Mouse (Mus musculus): Measurements from ENCODE around the gene Dio2.
A peak's percentile ranks its signal among the peaks of the same experiment; 100 is the strongest.

Dio2 gene

DNA sequence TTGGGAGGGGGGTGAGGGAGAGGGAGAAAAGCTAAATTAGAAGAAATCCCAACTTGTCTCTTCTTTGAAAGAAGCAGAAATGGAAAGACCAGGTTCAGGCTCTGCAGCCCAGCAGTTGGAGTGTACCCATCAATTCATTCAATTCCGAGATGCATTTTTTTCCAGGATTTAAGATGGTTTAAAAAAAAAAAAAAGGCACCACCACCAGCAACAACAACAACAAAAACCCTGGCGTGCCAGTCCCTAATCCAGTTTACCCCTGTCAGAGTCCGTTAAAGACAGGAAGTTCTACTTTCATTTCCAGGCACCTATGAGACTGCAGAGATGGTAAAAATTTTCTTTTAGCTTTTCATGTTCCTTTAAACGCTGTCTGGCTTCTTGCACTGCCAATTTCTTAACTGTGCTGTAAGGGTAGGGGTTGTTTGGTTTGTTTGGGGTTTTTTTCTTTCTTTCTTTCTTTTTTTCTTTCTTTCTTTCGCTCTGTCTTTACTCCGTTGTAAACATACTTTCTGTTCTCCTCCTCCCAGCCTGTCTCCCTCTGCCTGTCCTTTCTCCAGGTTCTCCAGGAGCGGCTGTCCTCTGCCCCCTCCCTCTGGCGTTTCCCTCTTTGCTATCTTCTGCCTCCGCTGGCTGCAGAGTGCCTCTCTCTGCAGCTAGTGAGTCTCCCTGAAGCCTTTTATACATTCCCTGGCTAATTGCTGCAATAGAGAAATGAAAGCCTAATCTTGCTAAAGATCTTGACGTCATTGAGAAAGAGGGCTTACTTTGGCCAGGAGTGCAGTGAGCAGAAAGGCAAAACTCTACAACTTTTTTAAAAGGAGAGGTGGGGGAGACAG lies at the start of gene Dio2:
Gene Dio2, minus strand, starts transcription at position 51 of the 836 bp plus-strand sequence.
- DNase-seq (ENCODE audit: low spot score) = no peak

DNA sequence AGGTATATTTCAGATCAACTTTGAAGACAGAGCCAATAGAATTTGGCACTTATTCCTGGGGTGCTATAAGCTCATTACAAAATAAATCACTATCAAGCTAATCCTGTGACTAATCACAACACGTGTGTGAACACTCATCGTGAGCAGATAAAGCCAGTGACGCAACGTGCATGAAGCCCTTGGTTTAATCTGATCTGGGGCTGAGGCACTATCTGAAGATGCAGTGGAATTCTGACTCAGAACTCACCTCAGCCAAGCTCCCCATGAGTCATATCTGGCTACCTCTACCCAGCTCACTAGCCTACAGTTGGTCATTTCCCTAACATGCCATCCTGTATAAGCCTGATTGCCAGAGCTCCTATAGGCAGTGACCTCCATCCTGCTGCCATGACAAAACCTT lies 43.2 kb upstream of the Dio2 start:
- no peak for DNase-seq (ENCODE audit: low spot score)

DNA sequence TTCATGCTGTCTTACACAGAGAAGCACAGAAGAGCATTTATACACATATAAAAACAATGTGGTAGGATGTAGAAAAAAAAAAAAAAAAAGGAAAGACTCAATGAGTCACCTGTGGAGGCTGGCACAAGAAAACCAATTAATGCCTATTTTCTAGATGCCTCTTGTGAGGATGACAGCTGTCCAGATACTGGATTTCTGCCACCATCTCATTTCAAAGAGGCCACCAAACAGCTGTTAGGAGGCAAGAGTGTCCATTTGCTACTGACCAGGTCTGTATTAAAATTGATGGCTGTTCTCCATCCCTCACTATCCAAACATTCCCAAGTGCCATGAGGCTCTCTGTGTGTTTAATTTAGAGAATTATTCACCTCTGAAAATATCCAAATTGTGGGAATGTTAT lies 6.5 kb upstream of the Dio2 start:
- no peak for DNase-seq (ENCODE audit: low spot score)

DNA sequence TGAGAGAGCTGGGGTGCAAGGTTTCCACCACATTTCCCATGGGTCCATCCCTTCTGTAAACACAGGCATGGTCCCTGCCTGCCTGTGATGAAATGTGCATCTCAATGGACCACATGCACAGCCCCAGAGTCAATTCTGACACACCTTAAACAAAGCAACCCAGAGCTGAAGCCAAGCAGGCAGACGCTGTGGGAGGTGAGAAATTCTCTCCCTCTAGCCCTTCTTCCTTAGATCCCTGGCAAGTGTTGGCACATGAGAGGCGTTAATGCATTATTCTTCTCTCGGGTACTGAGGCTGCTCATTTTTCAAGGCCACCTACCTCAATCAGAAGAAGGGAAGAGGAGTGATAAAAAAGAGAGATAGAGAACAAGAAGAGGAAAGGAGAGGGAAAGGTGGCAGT lies 5.4 kb upstream of the Dio2 start:
- no peak for DNase-seq (ENCODE audit: low spot score)

DNA sequence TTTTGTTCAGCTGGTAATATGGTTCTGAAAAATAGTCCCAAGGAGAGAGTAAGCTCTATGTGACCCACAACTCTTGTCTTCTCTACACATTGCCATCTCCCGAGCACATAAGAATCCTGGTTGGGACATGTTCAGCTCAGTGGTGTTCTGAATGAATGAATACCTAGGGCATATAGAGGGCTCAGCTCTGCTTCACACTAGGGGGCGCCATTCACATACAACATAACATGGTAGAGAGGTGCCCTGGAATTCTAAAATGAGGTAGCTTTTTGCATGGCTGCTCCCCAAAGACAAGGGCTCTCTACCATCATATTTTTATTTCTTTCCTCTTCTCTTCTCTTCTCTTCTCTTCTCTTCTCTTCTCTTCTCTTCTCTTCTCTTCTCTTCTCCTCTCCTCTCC lies 2.2 kb upstream of the Dio2 start:
- DNase-seq (ENCODE audit: low spot score) = peak; percentile 87

DNA sequence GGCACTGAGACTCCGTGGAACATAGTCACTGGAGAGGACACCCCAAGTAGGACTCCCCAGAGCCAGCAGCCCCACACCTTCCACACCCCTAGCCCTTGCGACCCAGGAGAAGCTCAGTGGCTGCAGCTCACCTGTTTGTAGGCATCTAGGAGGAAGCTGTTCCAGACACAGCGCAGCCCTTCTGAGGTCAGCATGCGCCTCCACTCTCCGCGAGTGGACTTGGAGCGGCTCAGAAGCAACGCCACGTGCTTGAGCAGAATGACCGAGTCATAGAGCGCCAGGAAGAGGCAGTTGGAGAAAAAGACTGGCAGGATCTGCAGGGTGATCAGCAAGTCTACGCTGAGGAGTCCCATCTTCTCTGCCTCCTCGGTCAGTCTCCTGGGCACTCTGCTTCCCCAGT lies 306 bp downstream of the Dio2 start:
- DNase-seq (ENCODE audit: low spot score) = peak; percentile 11

DNA sequence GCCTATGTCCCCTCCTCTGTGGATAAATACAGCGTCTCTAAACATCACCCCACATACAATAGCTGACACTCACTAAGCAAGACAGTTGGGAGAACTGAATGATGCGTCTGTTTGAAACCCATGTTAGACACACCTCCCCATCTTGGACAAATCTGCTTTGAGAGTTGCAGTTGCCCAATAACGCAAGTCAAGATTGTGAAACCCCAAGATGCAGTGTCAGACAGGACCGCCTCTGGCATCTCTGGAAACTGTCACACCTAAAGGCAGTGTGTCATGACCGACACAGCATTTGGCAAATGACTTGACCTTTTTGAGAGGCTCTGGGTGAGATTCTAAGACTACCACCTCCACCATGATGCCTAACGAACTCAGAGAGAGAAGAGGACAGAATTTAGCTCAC lies 2.8 kb downstream of the Dio2 start:
- DNase-seq (ENCODE audit: low spot score) = no peak

DNA sequence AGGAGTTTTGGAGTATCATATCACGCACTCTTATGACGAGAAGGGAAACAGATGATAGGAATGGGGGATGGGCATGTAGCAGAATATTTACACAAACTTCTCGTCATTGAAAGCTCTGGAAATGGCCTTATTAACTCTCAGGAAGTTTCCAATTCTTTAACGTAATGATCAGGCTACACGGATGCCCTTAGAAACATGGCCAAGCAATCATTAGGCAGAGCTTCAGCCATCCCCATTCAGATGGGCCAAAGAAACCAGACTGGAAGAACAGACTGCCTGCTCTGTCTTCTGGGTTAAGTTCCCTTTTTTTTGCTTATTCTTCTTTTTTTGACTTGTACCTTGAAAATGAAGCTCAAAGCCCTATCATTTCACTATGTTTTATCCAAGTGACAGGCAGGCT lies 3.7 kb downstream of the Dio2 start:
- no peak for DNase-seq (ENCODE audit: low spot score)

DNA sequence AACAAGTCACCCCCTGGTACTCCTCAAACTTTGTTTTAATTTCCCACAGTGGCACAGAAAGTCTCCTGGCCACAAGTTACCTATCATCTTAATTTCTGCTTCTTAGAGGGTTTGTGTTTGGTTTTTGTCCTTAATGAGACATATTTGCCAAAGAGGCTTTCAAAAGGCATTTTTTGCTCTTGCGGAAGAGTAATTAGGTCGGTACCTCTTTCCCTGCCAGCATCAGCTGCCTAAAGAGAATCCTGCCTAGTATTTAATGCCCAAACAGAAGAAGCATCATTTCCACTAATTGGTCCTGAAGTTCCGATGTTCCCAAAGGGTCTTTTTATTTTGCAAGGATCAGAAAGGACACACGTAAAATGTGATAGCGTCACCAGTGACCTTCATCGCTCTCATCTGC lies 4.5 kb downstream of the Dio2 start:
- no peak for DNase-seq (ENCODE audit: low spot score)

DNA sequence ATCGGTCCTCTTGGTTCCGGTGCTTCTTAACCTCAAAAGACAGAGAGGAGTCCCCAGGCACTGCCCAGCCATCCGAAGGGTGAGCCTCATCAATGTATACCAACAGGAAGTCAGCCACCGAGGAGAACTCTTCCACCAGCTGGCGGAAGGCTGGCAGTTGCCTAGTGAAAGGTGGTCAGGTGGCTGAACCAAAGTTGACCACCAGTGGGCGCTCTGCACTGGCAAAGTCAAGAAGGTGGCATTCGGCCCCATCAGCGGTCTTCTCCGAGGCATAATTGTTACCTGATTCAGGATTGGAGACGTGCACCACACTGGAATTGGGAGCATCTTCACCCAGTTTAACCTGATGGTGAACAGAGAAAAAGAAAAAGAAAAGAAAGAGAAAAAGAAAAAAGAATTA lies 8.6 kb downstream of the Dio2 start:
- peak; percentile 45 for DNase-seq (ENCODE audit: low spot score)

DNA sequence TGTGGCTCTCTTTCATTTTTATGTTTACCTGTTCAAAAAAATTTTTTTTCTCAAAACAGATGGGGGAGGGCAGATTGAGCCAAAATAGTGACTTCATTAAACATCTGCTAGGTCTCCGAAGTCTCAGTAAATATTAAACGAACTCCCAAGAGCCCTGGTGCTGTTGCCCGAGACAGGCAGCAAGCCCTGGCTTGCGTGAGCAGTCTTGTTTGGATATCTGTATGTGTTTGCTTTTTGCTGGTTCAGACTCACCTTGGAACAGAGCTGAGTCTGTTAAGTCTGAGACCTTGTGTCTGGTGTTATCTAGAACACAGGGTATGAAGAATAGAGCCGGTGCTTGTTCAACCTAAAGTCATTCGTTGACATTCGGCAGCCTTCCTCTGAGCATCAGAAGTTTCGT lies 13.1 kb downstream of the Dio2 start:
- no peak for DNase-seq (ENCODE audit: low spot score)

DNA sequence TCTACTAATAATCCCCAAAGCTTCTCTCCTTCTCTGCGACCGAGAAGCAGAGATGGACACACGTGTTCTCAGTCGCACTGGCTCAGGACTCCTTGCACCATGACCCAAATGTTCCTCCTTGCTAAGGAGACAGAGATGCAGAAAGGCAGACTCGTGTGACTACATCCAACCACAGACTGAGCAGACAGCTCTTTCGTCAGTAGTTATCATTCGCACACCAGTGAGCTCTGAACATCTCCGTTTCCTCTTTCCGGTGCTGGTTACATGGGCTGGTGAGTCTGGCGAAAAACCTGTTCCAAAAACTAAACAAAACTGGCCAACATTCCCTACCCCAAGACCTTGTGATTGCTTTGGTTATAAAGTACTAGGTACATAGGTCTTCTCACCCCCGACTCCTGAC lies 13.6 kb downstream of the Dio2 start:
- no peak for DNase-seq (ENCODE audit: low spot score)

DNA sequence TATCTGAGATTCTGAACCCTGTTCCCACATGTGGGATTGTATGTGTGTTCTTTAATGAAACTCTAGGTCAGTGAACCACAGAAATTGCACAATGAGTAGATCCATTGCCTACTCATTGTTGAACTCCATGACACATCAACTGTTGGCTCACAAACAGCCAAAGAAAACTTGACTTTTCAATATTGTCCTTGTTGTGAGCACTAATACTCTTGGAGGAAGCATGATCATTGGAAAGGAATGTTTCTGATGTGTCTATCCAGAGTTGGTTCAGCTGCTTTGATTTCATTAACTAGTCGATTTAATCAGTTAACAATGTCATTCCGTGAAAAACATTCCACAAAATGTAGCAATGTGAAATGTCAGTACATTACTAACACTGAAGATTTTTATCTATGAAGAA lies 44.1 kb downstream of the Dio2 start:
- no peak for DNase-seq (ENCODE audit: low spot score)

Measured in layer of hippocampus, adult 11-12 months (tissue).